Mouse (Mus musculus) thymus, adult 2 months (tissue): ENCODE results near the gene Tmem127. TPM values are rescaled to one million over a fixed set of nuclear protein-coding genes. Genes with fewer than 3 reads are reported as not detected.

Experiments used
- DNase-seq: peaks from one replicate; pipeline ENCODE4 v3.0.0; 2021
- H3K27ac ChIP-seq: fragments of 200-500 bp; 2 replicates; pipeline ENCODE4 v1.5.1; 2012; ENCODE audit warnings: low read length, control low read depth; ENCODE audit not compliant: control insufficient read depth, insufficient read depth
- H3K27me3 ChIP-seq: fragments of 200-500 bp; 2 replicates; pipeline ENCODE4 v1.6.1; 2012; ENCODE audit warnings: mild to moderate bottlenecking, low read length, moderate library complexity, mixed read lengths; ENCODE audit not compliant: control insufficient read depth, insufficient read depth
- H3K36me3 ChIP-seq: fragments of 200-500 bp; 2 replicates; pipeline ENCODE4 v1.6.1; 2012; ENCODE audit warnings: mild to moderate bottlenecking, low read length, moderate library complexity; ENCODE audit not compliant: control insufficient read depth, insufficient read depth
- H3K4me1 ChIP-seq: fragments of 200-500 bp; replicated peaks from 2 replicates; pipeline ENCODE4 v1.6.1; 2012; ENCODE audit warnings: low read length; ENCODE audit not compliant: control insufficient read depth, insufficient read depth
- H3K4me3 ChIP-seq: fragments of 200-500 bp; 2 replicates; pipeline ENCODE4 v1.5.1; 2012; ENCODE audit warnings: mild to moderate bottlenecking, low read length, control low read depth, moderate library complexity; ENCODE audit not compliant: control insufficient read depth, insufficient read depth
- CTCF ChIP-seq: fragments of 200-500 bp; IDR thresholded peaks from 2 replicates; pipeline ENCODE4 v1.5.1; 2012; ENCODE audit warnings: mild to moderate bottlenecking, control low read depth, low read length, moderate library complexity, borderline replicate concordance; ENCODE audit not compliant: control insufficient read depth, poor library complexity, insufficient read depth; ENCODE audit errors: extremely low read depth
- POLR2A ChIP-seq: fragments of 200-500 bp; IDR thresholded peaks from 2 replicates; pipeline ENCODE4 v1.6.1; 2012; ENCODE audit warnings: mild to moderate bottlenecking, low read length, control low read depth, moderate library complexity; ENCODE audit not compliant: control insufficient read depth, poor library complexity, insufficient read depth; ENCODE audit errors: extremely low read depth
- WGBS: fragments of 180-500 bp; shearing (Covaris S2); methylation state at CpG from one replicate; pipeline ENCODE4 v1.1.7; 2018; 5-methylcytosine and 5-hydroxymethylcytosine counted together
- polyA plus RNA-seq: library from polyadenylated mRNA; depleted of rRNA; stranded (reverse); fragments of >200 nt; gene quantifications from 2 replicates; pipeline ENCODE4 v1.2.3, GENCODE M21; 2012

Gene Tmem127
- polyA plus RNA-seq, 1 experiment = 140 TPM

DNA sequence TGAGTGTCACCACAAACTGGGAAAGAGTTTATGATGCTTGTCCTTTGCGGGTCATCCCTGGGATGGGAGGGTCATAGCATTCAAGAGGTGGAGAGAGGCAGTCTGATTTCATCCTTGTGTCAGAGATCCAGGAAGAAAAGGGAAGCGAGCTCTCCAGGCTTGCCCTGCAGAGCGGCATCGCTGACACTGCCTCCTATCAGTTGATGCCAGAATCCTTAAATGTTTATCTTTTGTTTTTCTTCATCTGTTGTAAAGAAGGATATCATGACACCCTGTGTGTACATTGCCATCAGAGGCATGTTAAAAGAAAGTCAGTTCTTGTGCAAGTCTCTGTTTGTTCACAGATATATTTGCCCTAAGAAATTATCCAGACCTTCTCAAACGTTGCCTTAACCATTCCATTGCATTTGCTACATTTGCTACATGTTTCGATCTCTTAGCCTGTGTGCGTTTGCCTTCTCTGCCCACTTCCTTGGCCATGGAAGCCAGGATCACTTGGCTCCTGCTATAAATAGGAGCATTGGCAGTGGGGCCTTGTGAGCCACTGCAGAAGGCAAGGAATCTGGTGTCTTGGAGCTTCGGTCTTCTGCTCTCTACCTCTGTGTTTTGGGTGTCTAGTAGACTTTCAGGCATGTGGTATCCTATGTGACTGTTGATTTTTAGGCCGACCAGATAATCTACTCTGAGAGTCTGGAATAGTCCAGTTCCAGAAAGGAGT is 2.7 kb downstream of the Tmem127 start:
- H3K4me1 ChIP-seq = peaks cover 11% of the 10 kb centered on the region
- H3K36me3 ChIP-seq = peaks cover 4% of the 10 kb centered on the region; the same call in 1 of the 2 replicates
- no peak for DNase-seq
- no peak overlapping the region for H3K4me3 ChIP-seq
- H3K27ac ChIP-seq = no peak overlapping the region
- TF ChIP-seq CTCF (no peak), POLR2A (no peak)
- H3K27me3 ChIP-seq = no peaks in the 10 kb centered on the region
- WGBS = 96% methylated on average over 9 of the region's 9 CpGs

DNA sequence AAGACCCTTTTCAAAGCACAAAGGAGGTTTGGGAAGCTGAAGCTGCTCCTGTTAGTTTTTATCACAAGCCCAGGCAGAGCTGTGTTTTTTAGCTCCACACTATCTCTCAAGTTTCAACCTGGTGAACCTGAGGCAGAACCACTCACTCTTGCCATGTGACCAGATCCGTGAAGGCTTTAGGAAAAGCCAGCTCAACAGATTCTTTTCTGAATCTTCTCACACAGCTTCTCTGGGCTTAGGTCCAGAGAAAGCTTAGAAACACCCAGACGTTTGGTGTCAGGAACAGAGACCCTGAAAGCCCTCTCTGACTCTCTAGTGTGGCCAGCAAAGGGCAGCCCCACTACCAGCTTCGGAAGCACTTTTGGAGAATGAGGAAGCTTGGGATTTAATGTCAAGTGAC is 3.7 kb downstream of the Tmem127 start:
- H3K36me3 ChIP-seq = peaks cover 7% of the 10 kb centered on the region
- H3K27ac ChIP-seq = no peak overlapping the region
- no peak overlapping the region for H3K4me3 ChIP-seq
- no peak for DNase-seq
- no peaks in the 10 kb centered on the region for H3K27me3 ChIP-seq
- peaks cover 8% of the 10 kb centered on the region for H3K4me1 ChIP-seq
- TF ChIP-seq CTCF (no peak), POLR2A (no peak)
- WGBS = 96% methylated on average over 3 of the region's 3 CpGs

DNA sequence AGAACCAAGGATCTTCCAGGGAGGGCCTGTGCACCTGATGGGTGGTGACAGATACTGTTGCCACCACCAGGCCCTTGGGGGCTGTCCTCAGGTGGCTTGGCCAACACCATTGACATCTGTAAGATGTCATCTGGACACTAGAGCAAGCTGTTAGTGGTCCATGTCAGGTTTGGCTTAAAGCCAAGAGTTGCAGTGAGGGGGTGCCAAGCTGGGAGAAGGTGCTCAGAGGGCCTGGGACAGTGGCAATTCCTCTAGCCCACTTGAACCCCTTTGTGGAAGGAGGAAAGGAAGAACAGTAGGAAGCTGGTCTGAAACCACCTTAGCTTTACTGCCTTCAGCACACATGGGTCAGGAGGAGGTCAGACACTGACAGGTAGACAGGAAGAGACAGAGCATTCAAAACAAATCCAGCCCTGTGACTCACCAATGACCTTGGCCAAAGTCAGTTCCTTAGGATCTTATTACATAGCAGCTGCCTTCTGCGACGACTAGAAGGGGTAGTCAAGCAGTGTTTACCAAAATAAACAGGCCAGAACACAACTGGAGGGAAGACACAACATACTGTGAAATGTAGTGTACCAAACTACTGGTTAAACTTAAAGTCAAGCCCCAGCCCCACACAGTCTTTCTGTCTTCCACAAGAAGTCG is 4.3 kb downstream of the Tmem127 start:
- TF ChIP-seq POLR2A (no peak), CTCF (no peak)
- no peak overlapping the region for H3K4me3 ChIP-seq
- H3K27me3 ChIP-seq = no peaks in the 10 kb centered on the region
- peaks cover 5% of the 10 kb centered on the region for H3K4me1 ChIP-seq
- H3K27ac ChIP-seq = no peak overlapping the region
- no peak for DNase-seq
- H3K36me3 ChIP-seq = peaks cover 13% of the 10 kb centered on the region
- WGBS = 93% methylated on average over 3 of the region's 3 CpGs

DNA sequence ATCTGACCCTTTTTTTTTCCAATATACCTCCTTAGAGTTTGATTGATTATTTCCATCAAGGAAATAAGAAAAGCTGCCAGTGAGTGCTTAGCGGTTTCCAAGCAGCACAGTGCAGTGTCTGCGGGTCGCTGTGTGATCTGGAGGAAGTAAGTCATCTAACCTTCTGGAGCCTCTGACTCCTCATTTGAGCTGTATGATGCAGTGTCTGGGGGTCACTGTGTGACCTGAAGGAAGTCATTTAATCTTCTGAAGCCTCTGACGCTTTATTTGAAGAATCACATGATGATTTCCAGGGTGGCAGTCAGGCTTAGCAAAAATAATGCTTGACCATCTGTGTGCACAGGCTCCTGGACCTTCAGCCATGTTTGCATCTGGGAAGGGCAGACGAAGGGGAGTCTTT is 5.1 kb downstream of the Tmem127 start:
- Histone ChIP-seq H3K4me1 (peaks cover 4% of the 10 kb centered on the region), H3K27ac (no peak overlapping the region), H3K27me3 (no peaks in the 10 kb centered on the region), H3K4me3 (no peak overlapping the region), H3K36me3 (peaks cover 21% of the 10 kb centered on the region)
- no peak for TF ChIP-seq POLR2A
- no peak for TF ChIP-seq CTCF
- DNase-seq = no peak
- 91% methylated on average over 5 of the region's 5 CpGs for WGBS

DNA sequence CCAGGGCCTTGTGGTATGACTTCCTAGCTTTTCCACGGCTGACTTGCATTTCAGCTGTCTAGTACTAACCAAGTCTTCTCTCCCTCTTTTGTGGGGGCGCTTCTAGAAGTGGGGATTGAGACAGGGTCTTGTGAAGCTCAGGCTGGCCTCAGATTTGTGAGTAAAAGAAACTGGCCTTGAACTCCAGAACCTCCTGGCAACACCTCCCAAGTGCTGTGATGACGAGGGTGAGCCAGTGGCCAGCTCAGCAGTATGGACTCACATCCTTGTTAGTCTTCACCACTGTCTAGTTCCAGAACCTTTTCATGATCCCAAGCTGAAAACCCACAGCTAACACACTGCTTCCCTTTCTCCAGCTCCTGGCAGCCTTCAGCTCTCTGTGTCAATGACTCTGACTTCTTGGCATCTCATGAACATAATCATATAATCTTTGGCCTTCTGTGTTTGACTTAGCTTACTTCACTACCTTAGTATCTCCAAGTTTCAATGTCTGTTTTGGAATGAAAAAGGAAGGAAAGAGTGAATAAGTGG is 7.0 kb downstream of the Tmem127 start:
- no peaks in the 10 kb centered on the region for H3K27me3 ChIP-seq
- TF ChIP-seq CTCF = no peak
- TF ChIP-seq POLR2A = no peak
- no peak for DNase-seq
- no peak overlapping the region for H3K4me3 ChIP-seq
- H3K27ac ChIP-seq = no peak overlapping the region
- H3K4me1 ChIP-seq = peaks cover 4% of the 10 kb centered on the region
- 94% methylated on average over 3 of the region's 3 CpGs for WGBS
- H3K36me3 ChIP-seq = peaks cover 39% of the 10 kb centered on the region

DNA sequence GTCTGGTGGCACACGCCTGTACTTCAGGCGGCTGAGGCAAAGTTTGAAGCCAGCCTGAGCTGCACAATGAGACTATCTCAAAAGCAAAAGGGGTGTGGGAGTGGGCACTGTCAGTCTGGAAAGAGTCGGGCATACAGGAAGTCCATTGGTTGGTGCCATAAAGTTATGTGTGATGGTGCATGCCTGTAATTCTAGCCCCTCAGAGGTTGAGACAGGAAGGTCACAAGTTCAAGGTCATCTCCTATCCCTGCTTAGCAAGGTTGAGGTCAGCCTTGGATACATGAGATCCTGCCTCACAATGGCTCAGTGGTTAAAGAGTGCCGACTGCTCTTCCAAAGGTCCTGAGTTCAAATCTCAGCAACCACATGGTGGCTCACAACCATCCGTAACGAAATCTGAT is 7.6 kb downstream of the Tmem127 start:
- TF ChIP-seq POLR2A (no peak), CTCF (no peak)
- no peak overlapping the region for H3K4me3 ChIP-seq
- DNase-seq = no peak
- WGBS = 94% methylated on average over 6 of the region's 6 CpGs
- H3K36me3 ChIP-seq = peaks cover 39% of the 10 kb centered on the region
- H3K27me3 ChIP-seq = no peaks in the 10 kb centered on the region
- H3K27ac ChIP-seq = no peak overlapping the region
- peaks cover 4% of the 10 kb centered on the region for H3K4me1 ChIP-seq
